Mouse (Mus musculus): Measurements from ENCODE around the gene Arid1b.

DNA sequence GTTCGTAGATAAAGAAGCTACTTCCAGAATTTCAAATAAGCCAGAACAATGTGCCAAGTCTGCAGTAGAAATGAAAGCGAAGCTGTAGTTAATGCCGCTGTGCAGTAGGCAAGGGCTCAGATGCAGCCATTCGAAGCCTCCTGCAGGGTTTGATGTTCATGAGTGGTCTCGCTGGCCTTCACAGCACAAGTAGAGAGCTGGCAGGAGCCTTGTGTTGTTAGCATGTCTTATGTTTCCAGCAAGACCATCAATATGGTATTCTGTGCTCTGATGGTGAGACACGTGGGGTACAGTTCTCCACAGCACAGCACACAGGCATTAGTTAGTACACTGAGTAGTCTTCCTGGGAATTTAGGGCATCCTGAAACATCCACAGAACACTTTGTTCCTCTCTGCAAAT is 111.6 kb downstream of the Arid1b start:
- TF ChIP-seq EP300 (IDR thresholded peaks at IDR 0.05; ENCODE audit: low read depth) (no peak), CTCF (IDR thresholded peaks at IDR 0.05; ENCODE audit: low read depth) (no peak)

All from liver, postnatal 0 days (tissue).